Mouse (Mus musculus) lung, adult 2 months (tissue): ENCODE measurements around the gene Dnase1l2.

ENCODE experiments used
- CTCF ChIP-seq: fragments of 200-500 bp; IDR thresholded peaks from 2 replicates; pipeline ENCODE4 v1.5.1; 2011; ENCODE audit warnings: mild to moderate bottlenecking, low read length, control low read depth; ENCODE audit not compliant: insufficient read depth
- POLR2A ChIP-seq: fragments of 200-500 bp; IDR thresholded peaks from 2 replicates; pipeline ENCODE4 v1.6.1; 2011; ENCODE audit warnings: low read depth, mild to moderate bottlenecking, control low read depth, low read length, borderline replicate concordance; ENCODE audit errors: extremely low read depth

GRCm38 (mm10) chr17:24429201-24429983 is 13.5 kb downstream of the Dnase1l2 start:
- TF ChIP-seq CTCF: no peak
- no peak for TF ChIP-seq POLR2A
